Mouse (Mus musculus): ENCODE results near the gene Fitm2. TPM values are rescaled to one million over a fixed set of nuclear protein-coding genes. Genes with fewer than 3 reads are reported as not detected.
"Not testable (repeated sequence)": the region's sequence is repeated elsewhere in the genome, so short reads cannot be mapped to it uniquely, and the experiment has no call there.

Fitm2 gene
- polyA plus RNA-seq, 1 experiment from 2014 or later, result 15.3 TPM

DNA sequence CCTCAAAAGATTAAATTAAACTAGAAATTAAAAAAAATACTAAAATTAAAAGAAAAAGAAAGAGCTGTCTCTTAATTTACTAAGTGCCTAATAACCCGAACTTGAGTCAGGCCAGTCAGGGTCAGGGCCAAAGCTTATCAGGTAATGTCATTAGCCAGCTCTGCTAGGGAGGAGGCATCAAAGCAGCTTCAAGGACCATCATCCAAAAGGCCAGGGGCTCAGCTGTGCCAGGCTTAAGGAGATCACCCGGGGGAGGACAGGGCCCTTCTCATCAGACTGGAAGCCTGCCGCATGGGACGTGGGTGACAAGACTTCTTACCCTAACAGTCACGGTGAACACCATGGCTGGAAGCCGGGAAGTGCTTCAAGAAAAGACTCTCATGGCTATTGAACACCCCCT, 4.8 kb downstream of the Fitm2 start:
- H3K4me1 ChIP-seq (ENCODE audit: control insufficient read depth, insufficient read depth, low read length), result peaks cover 32% of the 10 kb centered on the region
- H3K4me2 ChIP-seq (ENCODE audit: low read depth, low read length), result no peak overlapping the region
- H3K27me3 ChIP-seq (ENCODE audit: control insufficient read depth, insufficient read depth, low read length), result no peaks in the 10 kb centered on the region
- no peak overlapping the region for H3K27ac ChIP-seq (ENCODE audit: low read length)
- H3K9me3 ChIP-seq (replicated peaks; ENCODE audit: control insufficient read depth, low read length), result no peaks in the 10 kb centered on the region
- H3K9ac ChIP-seq (ENCODE audit: low read length), result no peak overlapping the region
- H3K4me3 ChIP-seq (ENCODE audit: low read length), result no peak overlapping the region
- H3K36me3 ChIP-seq (ENCODE audit: control insufficient read depth, insufficient read depth), result peaks cover 8% of the 10 kb centered on the region; the same call in 1 of the 2 replicates
- ATAC-seq (replicated peaks; ENCODE audit: extremely low read depth, insufficient read depth, low FRiP score), result no peak
- 76% methylated on average over 6 of the region's 6 CpGs for WGBS

DNA sequence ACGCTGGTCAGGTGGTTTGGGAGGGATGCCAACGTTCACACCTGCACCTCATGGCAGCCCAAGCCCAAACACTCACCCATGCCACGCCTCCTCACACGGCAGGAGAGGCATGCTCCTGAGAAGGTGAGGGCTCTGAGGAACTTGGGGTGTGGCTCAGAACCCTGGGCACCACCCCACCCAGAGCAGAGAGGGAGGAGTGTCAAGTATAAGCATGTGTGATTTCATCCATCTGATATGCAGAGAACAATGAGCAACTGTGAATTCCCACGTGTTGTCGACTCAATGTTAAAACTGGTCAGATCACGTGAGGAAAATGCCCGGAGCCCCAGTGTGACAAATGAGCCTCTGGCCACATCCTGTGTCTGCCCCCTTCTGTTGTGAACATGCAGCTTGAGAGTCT, 5.7 kb downstream of the Fitm2 start:
- no peaks in the 10 kb centered on the region for H3K9me3 ChIP-seq (replicated peaks; ENCODE audit: control insufficient read depth, low read length)
- H3K4me3 ChIP-seq (ENCODE audit: low read length), result no peak overlapping the region
- peaks cover 31% of the 10 kb centered on the region for H3K4me1 ChIP-seq (ENCODE audit: control insufficient read depth, insufficient read depth, low read length)
- no peak for ATAC-seq (replicated peaks; ENCODE audit: extremely low read depth, insufficient read depth, low FRiP score)
- no peak overlapping the region for H3K9ac ChIP-seq (ENCODE audit: low read length)
- 45% methylated on average over 8 of the region's 8 CpGs for WGBS
- H3K4me2 ChIP-seq (ENCODE audit: low read depth, low read length), result no peak overlapping the region
- H3K27me3 ChIP-seq (ENCODE audit: control insufficient read depth, insufficient read depth, low read length), result no peaks in the 10 kb centered on the region
- H3K36me3 ChIP-seq (ENCODE audit: control insufficient read depth, insufficient read depth), result peaks cover 8% of the 10 kb centered on the region; the same call in 1 of the 2 replicates
- no peak overlapping the region for H3K27ac ChIP-seq (ENCODE audit: low read length)

DNA sequence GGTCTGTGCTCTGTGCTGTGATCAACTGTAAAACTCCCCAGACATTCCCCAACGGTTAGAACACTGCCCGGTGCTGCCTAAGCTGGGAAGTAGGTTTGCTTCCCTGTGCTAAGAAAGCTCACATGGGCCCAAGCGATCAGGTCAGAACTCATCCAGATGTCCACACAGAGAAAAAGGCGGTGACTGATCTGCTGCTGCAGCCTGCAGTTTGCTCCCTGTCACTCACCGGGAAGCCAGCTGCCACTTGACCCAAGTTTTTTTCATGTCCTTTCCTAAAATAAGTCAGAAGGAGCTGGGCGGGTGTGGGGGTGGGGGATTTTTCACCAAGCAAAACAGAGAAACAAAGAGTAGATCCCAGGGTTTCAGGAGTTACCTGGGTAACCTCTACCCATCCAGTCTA, 7.9 kb downstream of the Fitm2 start:
- Histone ChIP-seq H3K9ac (ENCODE audit: low read length) (no peak overlapping the region), H3K4me3 (ENCODE audit: low read length) (no peak overlapping the region), H3K4me1 (ENCODE audit: control insufficient read depth, insufficient read depth, low read length) (peaks cover 22% of the 10 kb centered on the region), H3K27ac (ENCODE audit: low read length) (peak overlapping the region; percentile 51), H3K9me3 (replicated peaks; ENCODE audit: control insufficient read depth, low read length) (no peaks in the 10 kb centered on the region), H3K36me3 (ENCODE audit: control insufficient read depth, insufficient read depth) (peaks cover 6% of the 10 kb centered on the region; the same call in 1 of the 2 replicates), H3K4me2 (ENCODE audit: low read depth, low read length) (peak overlapping the region; percentile 18; the same call in 1 of the 2 replicates), H3K27me3 (ENCODE audit: control insufficient read depth, insufficient read depth, low read length) (no peaks in the 10 kb centered on the region)
- ATAC-seq (replicated peaks; ENCODE audit: extremely low read depth, insufficient read depth, low FRiP score), result peak; percentile 54
- WGBS, result 32% methylated on average over 6 of the region's 6 CpGs

DNA sequence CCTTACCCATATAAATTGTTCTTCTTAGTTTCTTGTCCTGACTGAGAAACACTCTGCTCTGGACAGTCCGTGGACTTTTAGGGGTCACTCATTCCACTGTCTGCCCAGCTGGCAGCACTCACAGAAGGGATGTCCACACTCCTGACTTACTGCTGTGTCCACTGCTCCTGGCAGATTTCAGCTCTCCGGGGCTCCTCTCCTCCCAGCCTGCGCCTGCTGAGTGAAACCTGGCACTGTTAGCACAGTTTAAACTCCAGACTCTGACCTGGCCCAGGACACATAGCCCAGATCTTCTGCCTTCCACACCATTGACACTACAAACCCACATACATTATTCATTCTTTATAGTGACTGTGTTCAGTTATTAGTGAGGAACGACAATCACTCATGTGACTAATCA, 8.4 kb downstream of the Fitm2 start:
- peak; percentile 43; the same call in 1 of the 2 replicates for ATAC-seq (replicated peaks; ENCODE audit: extremely low read depth, insufficient read depth, low FRiP score)
- H3K9me3 ChIP-seq (replicated peaks; ENCODE audit: control insufficient read depth, low read length), result no peaks in the 10 kb centered on the region
- H3K36me3 ChIP-seq (ENCODE audit: control insufficient read depth, insufficient read depth), result peaks cover under 1% of the 10 kb centered on the region; the same call in 1 of the 2 replicates
- peaks cover 24% of the 10 kb centered on the region for H3K4me1 ChIP-seq (ENCODE audit: control insufficient read depth, insufficient read depth, low read length)
- H3K4me3 ChIP-seq (ENCODE audit: low read length), result no peak overlapping the region
- 39% methylated on average over 4 of the region's 4 CpGs for WGBS
- H3K27ac ChIP-seq (ENCODE audit: low read length), result peak overlapping the region; percentile 51
- H3K4me2 ChIP-seq (ENCODE audit: low read depth, low read length), result peak overlapping the region; percentile 18; the same call in 1 of the 2 replicates
- H3K9ac ChIP-seq (ENCODE audit: low read length), result no peak overlapping the region
- H3K27me3 ChIP-seq (ENCODE audit: control insufficient read depth, insufficient read depth, low read length), result no peaks in the 10 kb centered on the region

DNA sequence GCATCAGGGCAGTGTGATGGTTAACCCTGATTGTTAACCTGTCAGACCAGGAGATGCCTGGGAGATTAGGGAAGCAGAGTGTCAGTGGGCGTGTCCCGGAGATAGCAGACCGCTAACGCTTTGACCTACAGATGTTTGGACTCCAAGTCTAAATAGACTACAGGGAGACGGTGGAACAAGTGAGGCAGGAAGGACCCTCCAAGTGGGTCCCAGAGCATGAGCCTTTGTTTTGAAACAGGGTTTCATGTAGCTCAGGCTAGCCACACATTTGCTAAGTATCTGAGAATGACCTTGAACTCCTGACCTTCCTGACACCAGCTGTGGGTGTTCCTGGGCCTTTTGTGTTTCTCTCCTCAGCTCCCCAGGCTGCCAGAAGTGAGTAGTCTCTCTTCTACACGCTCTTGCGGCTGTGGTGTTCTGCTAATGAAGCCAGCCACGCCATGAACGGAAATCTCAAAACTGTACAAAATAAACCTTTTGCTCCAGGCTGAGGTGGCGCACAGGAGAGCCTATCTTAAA, 9.1 kb downstream of the Fitm2 start:
- Histone ChIP-seq H3K9ac (ENCODE audit: low read length) (no peak overlapping the region), H3K4me1 (ENCODE audit: control insufficient read depth, insufficient read depth, low read length) (peaks cover 28% of the 10 kb centered on the region), H3K9me3 (replicated peaks; ENCODE audit: control insufficient read depth, low read length) (no peaks in the 10 kb centered on the region), H3K27me3 (ENCODE audit: control insufficient read depth, insufficient read depth, low read length) (no peaks in the 10 kb centered on the region), H3K4me2 (ENCODE audit: low read depth, low read length) (no peak overlapping the region), H3K4me3 (ENCODE audit: low read length) (no peak overlapping the region), H3K27ac (ENCODE audit: low read length) (no peak overlapping the region), H3K36me3 (ENCODE audit: control insufficient read depth, insufficient read depth) (no peaks in the 10 kb centered on the region)
- WGBS, result 59% methylated on average over 10 of the region's 10 CpGs
- ATAC-seq (replicated peaks; ENCODE audit: extremely low read depth, insufficient read depth, low FRiP score), result no peak

DNA sequence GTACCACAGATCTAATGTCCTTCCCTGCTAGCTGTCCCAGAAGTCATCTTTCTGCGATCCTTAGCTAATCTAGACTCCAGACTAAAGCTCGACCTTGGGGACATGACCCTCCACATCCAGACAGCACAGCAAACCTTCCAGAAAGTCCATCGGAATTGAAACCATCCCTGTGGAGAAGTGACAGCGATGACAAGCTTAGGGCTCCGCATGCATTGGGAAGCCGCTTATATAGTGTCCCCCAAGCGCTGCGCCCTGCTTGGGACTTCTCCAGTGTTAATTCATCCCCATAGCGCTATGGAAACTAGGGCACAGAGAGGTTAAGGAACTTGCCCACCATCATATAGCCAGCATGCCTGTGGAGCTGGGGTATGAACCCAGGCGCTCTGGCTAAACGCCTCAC, 9.6 kb downstream of the Fitm2 start:
- 57% methylated on average over 11 of the region's 11 CpGs for WGBS
- Histone ChIP-seq H3K4me1 (ENCODE audit: control insufficient read depth, insufficient read depth, low read length) (peaks cover 28% of the 10 kb centered on the region), H3K9ac (ENCODE audit: low read length) (no peak overlapping the region), H3K9me3 (replicated peaks; ENCODE audit: control insufficient read depth, low read length) (no peaks in the 10 kb centered on the region), H3K4me3 (ENCODE audit: low read length) (no peak overlapping the region), H3K27ac (ENCODE audit: low read length) (no peak overlapping the region), H3K27me3 (ENCODE audit: control insufficient read depth, insufficient read depth, low read length) (0 out of 2 replicates have a peak, but pooled peaks cover 4% of the 10 kb centered on the region), H3K36me3 (ENCODE audit: control insufficient read depth, insufficient read depth) (no peaks in the 10 kb centered on the region), H3K4me2 (ENCODE audit: low read depth, low read length) (0 out of 2 replicates have a peak overlapping the region, but pooled peaks have one; percentile 20)
- no peak for ATAC-seq (replicated peaks; ENCODE audit: extremely low read depth, insufficient read depth, low FRiP score)

DNA sequence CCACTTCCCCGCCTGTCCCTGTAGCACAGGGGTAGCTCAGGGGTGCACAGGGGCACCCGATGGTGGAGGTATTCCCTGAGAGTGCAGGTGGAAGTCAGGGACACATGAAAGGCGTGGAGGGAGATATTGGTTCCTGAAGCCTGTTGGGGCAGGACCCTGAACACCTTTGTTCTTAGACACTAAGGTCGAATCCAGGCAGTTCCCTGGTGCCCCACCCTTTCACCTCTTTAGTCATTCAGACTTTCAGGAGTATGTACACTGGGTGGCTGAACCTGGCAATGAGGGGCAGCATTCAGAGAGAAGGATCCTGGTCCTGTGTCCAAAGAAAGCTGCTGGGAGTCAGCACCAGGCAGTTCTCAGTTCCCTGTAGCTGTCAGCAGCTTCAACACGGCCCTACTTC, 10.0 kb downstream of the Fitm2 start:
- Histone ChIP-seq H3K36me3 (ENCODE audit: control insufficient read depth, insufficient read depth) (no peaks in the 10 kb centered on the region), H3K27ac (ENCODE audit: low read length) (no peak overlapping the region), H3K4me1 (ENCODE audit: control insufficient read depth, insufficient read depth, low read length) (peaks cover 28% of the 10 kb centered on the region), H3K9me3 (replicated peaks; ENCODE audit: control insufficient read depth, low read length) (no peaks in the 10 kb centered on the region), H3K9ac (ENCODE audit: low read length) (no peak overlapping the region), H3K4me2 (ENCODE audit: low read depth, low read length) (no peak overlapping the region), H3K27me3 (ENCODE audit: control insufficient read depth, insufficient read depth, low read length) (0 out of 2 replicates have a peak, but pooled peaks cover 4% of the 10 kb centered on the region), H3K4me3 (ENCODE audit: low read length) (no peak overlapping the region)
- no peak for ATAC-seq (replicated peaks; ENCODE audit: extremely low read depth, insufficient read depth, low FRiP score)
- WGBS, result 68% methylated on average over 5 of the region's 5 CpGs

DNA sequence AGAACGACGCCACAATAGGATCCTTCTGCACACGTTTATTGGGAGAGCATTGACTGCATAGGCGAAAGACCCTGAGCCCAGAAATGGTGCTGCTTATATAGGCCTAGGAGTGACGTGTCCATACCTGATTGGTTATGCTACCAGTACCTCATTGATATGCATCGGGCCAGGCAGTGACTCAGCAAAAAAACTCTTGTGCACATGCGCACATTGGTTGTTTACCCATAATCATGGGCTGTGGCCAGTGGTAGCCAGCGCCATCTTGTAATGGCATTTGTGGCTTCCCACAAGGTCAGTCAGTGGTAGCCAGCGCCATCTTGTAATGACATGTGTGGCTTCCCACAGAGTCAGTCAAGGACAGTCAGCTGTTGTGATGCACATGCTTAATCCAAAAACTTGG, 11.1 kb downstream of the Fitm2 start:
- H3K4me2 ChIP-seq (ENCODE audit: low read depth, low read length); H3K9ac ChIP-seq (ENCODE audit: low read length); ATAC-seq (replicated peaks; ENCODE audit: extremely low read depth, insufficient read depth, low FRiP score); H3K9me3 ChIP-seq (replicated peaks; ENCODE audit: control insufficient read depth, low read length); H3K4me3 ChIP-seq (ENCODE audit: low read length); H3K36me3 ChIP-seq (ENCODE audit: control insufficient read depth, insufficient read depth); H3K27me3 ChIP-seq (ENCODE audit: control insufficient read depth, insufficient read depth, low read length); H3K27ac ChIP-seq (ENCODE audit: low read length): not testable (repeated sequence)
- H3K4me1 ChIP-seq (ENCODE audit: control insufficient read depth, insufficient read depth, low read length), result peaks cover 28% of the 10 kb centered on the region
- 93% methylated on average over 9 of the region's 9 CpGs for WGBS

DNA sequence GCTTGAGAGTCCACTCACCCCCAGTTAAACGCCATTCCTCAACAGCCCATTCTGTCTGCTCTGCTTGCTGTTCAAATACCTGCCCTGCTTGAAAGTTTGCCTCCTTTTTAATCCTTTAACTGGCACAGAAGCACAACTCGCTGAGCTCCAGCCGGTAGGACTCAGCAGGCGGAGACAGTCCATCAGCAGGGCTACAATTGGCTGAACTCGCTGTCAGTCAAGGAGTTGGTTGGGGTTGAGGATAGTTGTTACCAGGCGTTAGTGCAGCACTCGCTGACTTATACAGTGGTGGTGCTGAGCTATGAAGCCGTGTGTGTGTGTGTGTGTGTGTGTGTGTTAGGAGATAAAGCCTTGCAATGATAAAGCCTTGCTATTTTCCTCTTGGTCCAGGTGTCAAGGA, 11.8 kb downstream of the Fitm2 start:
- no peak overlapping the region for H3K4me2 ChIP-seq (ENCODE audit: low read depth, low read length)
- ATAC-seq (replicated peaks; ENCODE audit: extremely low read depth, insufficient read depth, low FRiP score), result no peak

More for the DNA sequence above, 11.8 kb downstream of the Fitm2 start:
- Histone ChIP-seq H3K27ac (ENCODE audit: low read length) (no peak overlapping the region), H3K36me3 (ENCODE audit: control insufficient read depth, insufficient read depth) (no peaks in the 10 kb centered on the region), H3K4me1 (ENCODE audit: control insufficient read depth, insufficient read depth, low read length) (peaks cover 26% of the 10 kb centered on the region), H3K4me3 (ENCODE audit: low read length) (no peak overlapping the region), H3K27me3 (ENCODE audit: control insufficient read depth, insufficient read depth, low read length) (0 out of 2 replicates have a peak, but pooled peaks cover 6% of the 10 kb centered on the region), H3K9ac (ENCODE audit: low read length) (no peak overlapping the region), H3K9me3 (replicated peaks; ENCODE audit: control insufficient read depth, low read length) (no peaks in the 10 kb centered on the region)
- WGBS, result 84% methylated on average over 8 of the region's 8 CpGs

All from heart, embryonic 16.5 days (tissue).